Mouse (Mus musculus): ENCODE measurements around the gene Usp33.

Usp33 gene

GRCm38 (mm10) chr3:152401964-152402670, 55.8 kb downstream of the Usp33 start:
- peak; percentile 54 for DNase-seq (ENCODE audit: low spot score)

- DNase-seq (ENCODE audit: low spot score): no peak
Observed at GRCm38 (mm10) chr3:152402671-152403066, 56.4 kb downstream of the Usp33 start.

- no peak for DNase-seq (ENCODE audit: low spot score)
Observed at GRCm38 (mm10) chr3:152403827-152404226, 57.5 kb downstream of the Usp33 start.

- DNase-seq (ENCODE audit: low spot score): no peak
Observed at GRCm38 (mm10) chr3:152405420-152405819, 59.1 kb downstream of the Usp33 start.

GRCm38 (mm10) chr3:152405978-152406640, 59.8 kb downstream of the Usp33 start:
- DNase-seq (ENCODE audit: low spot score): no peak

- DNase-seq (ENCODE audit: low spot score): no peak
Observed at GRCm38 (mm10) chr3:152410980-152411551, 64.8 kb downstream of the Usp33 start.

- DNase-seq (ENCODE audit: low spot score): no peak
Observed at GRCm38 (mm10) chr3:152412362-152412761, 66.1 kb downstream of the Usp33 start.

DNA sequence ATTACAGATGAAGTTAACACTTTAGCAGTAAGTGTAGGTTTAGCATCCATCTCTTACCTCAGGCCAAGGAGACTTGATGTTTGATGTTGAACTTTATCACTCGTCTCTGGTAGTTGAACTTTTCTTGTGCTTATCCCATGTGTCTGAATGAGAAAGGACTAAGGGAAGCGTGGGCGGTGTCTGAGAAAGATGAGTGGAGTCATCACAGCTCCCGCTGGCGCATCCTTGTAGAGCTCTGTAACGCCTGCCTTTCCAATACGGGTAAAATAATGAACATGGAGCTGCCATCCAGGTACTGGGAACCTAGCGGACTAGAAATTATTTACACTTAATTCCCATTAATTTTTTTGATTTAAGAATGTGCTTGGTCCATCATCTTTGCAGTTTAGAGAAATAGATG, 82.6 kb downstream of the Usp33 start:
- DNase-seq (ENCODE audit: low spot score): no peak

- no peak for DNase-seq (ENCODE audit: low spot score)
Observed at GRCm38 (mm10) chr3:152432677-152433076, 86.4 kb downstream of the Usp33 start.

DNA sequence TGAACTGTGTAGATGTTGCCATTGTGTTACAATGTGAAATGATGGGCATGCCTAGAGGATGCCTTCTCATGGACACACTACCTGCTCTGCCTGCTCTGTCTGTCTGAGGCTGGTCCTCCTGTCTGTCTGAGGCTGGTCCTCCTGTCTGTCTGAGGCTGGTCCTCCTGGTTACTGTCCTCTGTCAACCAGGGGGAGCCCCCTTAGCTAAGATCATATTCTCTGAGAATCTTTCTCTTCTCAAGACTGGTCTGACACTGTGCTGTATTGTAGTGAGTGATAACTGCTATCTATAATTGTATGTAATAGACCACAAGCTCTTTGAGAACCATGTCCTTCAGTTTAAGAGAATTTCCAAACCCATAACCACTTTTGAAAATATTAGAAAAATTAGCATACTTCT, 89.3 kb downstream of the Usp33 start:
- DNase-seq (ENCODE audit: low spot score): no peak

- no peak for DNase-seq (ENCODE audit: low spot score)
Observed at GRCm38 (mm10) chr3:152438068-152438467, 91.8 kb downstream of the Usp33 start.

DNA sequence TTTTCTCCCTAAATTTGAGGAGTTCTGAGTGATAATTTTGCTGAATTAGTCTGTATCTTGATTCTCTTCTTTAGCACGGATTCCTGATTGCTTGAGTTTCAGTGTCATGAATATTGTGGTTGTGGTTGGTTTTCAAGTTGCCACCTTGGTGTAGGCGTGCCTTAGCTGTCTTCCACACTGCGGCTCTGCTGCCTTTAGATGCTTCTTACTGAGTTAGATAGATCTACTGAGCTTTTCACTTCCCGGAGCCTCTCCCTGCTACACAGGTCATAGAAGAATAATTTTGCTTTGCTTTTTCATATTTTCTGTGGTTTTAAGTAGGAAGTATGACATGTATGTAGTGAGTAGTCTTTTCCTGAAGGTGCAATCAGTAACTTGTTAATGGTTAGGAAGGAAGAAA, 96.5 kb downstream of the Usp33 start:
- DNase-seq (ENCODE audit: low spot score): no peak

Measured in embryo, embryonic 10.5 days (tissue).